Mouse (Mus musculus): ENCODE measurements around the gene Cldn24.

Cldn24 gene

DNA sequence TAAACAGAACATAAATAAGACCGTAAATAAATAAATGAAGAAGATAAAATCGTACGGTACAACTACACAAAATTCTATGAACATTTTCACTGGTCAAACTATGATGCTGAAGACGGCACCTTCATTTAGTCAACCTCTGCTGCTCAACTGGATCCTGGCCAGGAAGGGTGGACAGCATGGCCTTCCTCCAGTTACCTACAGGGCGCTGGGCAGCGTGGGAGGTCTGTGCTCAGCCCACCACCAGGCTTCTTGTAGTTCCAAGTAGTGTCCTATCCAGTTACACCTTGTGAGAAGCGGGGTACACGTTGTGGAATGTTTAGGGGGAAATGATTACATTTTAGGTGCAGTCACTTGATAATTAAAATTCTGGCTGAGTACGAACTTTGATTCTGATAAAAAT, 5.0 kb downstream of the Cldn24 start:
- DNase-seq (ENCODE audit: low read depth, low spot score), result no peak

DNA sequence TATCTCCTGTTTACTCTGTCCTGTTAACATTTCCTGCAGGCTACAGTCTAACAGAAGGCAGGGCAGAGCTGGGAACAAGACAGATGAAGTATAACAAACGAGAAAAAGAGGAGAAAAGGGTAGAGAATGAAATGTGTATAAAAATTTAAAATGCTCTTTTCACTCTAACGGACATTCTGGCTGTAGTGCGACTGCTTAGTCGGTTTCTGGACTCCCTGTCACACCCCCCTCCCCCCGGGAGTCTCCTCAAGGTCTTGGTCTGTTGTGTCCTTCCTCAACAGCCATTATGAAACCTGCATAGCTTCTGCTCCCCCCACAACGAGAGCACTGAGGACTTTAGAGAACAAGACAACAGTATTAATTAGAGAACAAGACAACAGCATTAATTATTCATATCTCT, 10.7 kb downstream of the Cldn24 start:
- no peak for DNase-seq (ENCODE audit: low read depth, low spot score)

DNA sequence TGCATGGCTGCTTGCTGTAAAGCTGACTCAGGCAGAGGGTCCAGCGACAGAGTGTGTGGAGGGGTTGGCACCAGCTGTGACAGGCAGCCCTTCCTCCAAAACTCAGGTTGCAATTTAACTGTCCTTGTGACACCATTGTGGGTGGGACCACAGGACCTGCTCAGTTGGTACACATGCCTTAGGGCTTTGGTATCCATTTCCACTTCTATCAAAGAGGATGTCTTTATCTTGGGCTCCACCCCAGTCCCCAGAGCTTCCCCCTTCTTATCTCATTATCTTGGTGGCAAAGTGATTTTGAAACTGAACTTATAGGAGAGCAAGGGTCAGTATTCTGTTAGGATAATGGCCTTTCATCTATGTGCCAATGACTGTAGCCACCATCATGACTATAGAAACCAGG, 12.0 kb downstream of the Cldn24 start:
- no peak for DNase-seq (ENCODE audit: low read depth, low spot score)

DNA sequence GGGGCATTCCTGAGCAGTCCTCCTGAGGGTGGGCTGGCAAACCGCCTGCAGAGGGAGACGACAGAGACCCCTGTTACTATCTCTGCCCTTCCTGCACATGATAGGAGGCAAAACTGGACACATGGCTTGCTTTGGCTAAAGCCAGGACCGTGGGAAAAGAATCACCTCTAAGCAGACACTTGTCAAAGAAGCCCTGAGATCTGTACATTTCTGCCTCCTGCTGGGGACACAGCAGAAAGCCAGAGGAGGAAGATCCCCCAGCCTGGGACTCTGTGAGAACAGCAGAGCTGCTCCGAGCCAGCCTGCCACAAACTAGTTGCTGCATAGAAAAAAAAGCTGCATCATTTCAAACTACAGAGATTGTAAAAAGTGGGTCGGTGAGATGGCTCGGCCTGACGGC, 21.1 kb downstream of the Cldn24 start:
- DNase-seq (ENCODE audit: low read depth, low spot score), result no peak

DNA sequence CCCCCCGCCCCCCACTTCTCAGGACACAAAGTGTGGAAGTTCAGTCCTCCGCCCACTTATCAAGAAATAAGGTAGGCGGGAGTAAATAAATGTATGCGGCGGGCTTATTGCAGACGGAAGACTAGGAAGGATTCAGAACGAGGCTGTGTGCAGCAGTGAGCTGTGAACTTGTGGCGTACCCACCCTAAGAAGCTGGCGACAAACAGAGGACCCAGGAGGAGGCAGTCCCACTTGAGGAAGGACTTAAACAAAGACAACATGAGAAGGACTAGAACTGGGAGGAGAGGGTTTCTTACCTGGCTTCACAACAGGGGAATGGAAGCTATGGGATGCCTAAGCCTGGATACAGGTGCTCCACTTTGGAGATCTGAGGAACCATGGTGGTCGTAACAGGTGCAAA, 21.7 kb downstream of the Cldn24 start:
- DNase-seq (ENCODE audit: low read depth, low spot score), result no peak

DNA sequence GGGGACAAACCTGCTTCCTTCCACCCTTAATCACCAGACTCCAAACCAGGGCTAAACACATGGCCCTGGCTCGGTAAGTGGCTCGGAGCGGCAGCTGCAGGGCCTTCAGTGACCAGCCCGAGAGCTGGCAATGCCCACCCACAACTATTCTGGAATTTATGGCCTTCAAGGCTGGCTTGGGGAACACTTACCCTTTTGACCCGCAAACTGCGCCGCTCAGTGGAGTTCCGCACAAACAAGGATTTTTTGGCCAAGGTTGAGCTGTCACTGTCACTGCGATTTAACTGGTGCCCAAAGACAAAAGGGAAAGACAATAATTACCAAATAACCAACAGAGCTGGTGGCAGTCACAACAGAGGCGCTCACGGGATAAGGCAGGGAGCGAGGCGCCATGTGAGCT, 24.0 kb downstream of the Cldn24 start:
- DNase-seq (ENCODE audit: low read depth, low spot score), result no peak

DNA sequence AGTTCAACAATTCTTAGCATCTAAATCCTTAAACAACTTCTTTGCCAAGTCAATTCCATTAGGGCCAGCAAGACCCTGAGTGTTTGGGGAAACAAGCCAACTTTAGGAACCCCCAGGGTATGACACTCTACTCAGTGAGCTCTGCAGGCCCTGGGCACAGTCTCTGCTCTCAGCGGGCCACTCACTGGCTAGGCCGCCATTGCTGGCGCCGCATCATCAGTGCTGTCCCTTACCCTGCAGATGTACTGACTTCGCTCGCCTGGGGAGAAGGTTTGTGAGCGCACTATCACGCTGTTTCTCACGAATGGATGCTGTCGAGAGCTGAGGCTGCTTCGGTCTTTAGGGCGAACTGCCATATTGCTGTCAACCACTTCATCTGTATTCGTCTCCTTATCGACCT, 25.2 kb downstream of the Cldn24 start:
- DNase-seq (ENCODE audit: low read depth, low spot score), result no peak

DNA sequence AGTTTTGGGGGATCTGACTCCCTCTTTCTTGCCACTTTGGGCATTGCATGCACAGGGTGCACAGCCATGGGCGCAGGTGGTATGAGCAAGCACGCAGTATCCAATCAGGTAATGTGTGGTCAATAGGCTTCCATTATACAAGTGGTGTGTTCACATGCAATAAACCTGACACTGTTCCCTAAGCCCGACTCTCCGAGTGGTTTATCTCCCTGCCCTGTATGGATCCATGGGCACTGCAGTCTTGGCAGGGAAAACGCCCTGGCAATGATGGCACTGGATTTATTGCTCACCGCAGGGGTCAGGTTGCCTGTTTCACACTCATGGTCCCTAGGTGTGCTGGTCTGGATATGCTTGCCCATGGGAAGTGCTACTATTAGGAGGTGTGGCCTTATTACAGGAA, 26.0 kb downstream of the Cldn24 start:
- no peak for DNase-seq (ENCODE audit: low read depth, low spot score)

DNA sequence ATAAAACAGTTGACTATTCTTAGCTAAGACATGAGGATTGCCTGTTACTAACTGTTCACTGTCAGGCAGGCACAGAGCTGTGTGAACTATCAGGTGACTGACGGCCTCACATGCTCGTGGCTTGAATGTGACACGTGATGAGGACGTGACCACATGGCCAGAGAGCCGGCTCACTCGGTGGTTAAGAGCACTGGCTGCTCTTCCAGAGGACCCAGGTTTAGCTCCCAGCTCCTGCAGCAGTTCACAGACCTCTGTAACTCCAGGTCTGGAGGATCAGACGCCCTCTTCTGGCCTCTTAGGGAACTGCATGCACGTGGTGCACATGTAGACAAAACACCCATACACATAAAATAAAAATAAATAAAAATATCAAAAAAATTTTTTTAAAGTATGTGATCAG, 27.9 kb downstream of the Cldn24 start:
- DNase-seq (ENCODE audit: low read depth, low spot score), result no peak

DNA sequence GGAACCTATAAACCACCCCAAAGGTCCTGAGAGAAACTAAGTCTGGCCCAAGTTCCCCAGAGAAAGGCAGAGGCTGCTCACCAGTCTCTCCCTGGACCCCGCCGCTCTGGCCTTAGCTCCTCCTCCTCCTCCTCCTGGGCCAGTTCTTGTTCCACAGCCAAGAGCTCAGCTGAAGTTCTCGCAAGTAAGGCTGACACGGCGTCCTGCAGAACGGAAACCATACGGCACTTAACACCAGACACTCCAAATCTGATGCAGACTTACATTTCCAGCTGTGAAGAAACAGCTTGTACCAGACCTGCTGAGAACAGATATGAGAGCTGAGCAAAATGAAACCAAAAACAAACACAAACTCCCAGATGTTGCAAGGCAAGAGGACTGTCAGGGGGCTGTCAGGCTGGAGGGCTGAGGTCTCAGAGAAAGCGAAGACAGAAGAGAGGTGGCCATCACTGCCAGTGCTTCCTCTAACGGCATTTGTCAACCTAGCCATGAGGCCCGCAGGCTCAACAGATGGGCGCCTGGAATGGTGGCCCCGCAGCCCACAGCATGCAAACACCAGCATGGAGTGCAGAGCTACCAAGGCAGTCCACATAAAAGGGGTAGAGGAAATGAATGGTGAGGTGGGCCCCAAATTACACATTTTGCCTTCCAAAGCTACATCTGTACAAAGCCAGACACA, 30.0 kb downstream of the Cldn24 start:
- no peak for DNase-seq (ENCODE audit: low read depth, low spot score)

DNA sequence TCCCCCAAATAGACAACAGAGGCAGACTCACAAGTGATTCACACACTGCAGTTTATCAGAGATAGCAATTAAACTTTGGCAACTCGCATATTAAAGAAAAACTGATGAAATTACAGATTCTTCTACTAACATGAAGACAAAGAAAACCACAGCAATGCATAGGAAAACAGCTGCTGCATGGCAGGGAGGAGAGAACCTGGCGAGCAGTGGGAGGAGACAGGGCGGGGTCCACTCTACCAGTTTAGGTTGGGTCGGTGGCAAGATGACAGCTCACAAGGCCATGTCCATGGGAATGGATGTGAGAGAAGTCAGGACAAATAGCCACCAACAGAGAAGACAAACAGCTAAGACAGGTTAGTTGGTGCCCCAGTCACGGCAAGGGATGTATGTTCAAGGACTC, 30.8 kb downstream of the Cldn24 start:
- DNase-seq (ENCODE audit: low read depth, low spot score), result no peak

DNA sequence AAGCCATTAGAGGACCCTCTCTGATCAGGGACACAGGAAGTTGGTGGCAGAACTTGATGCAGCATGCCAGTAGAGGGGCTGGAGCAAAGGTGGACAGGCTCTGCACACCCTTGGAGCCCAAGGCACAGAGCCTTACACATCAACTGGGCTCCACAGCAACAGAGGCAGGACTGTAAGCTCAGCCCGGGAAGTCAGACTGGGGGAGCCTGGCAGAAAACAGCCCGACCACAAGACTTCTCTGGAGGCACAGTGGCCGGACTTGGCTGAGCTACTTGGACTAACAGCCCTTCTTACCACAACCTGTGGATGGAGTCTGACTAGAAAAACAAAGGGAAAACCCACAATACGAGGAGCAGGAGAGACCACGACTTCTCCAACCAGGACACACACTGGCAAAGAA, 31.4 kb downstream of the Cldn24 start:
- DNase-seq (ENCODE audit: low read depth, low spot score), result no peak

DNA sequence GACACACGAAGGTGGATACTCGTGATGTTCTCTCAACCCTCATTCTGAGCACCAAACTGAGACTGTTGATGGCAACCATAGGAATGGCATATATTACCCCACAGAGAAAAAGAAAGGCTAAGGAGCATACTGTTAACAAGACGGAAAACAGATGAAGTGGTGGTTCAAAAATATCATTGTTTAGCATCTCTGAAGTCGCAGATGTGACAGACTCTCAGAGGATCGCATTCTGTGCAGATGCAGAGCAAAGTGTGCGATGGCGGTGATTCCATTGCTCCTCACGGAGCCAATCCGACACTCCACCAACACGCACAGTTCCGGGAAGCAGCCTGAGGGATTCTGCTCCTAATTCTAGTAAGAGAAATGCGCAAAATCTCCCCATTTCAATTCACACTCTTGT, 37.3 kb downstream of the Cldn24 start:
- no peak for DNase-seq (ENCODE audit: low read depth, low spot score)

DNA sequence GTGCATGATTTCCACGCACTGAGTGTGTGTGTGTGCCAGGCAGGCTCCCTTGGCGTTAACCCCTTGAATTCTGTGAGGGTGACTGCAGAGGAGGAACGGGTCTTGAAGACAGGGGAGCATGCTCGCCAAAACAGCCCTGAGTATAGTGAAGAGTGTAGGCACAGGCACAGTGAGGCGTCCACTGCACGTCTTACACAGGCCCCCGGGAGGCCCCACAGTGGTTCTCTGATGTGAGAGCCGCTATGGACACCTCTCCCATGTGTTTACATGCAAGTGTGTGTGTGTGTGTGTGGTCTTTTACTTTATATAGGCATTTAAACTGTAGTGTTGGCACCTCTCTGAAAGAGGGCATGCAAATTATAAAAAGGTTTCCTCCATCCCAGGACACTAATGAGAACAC, 44.6 kb downstream of the Cldn24 start:
- no peak for DNase-seq (ENCODE audit: low read depth, low spot score)

DNA sequence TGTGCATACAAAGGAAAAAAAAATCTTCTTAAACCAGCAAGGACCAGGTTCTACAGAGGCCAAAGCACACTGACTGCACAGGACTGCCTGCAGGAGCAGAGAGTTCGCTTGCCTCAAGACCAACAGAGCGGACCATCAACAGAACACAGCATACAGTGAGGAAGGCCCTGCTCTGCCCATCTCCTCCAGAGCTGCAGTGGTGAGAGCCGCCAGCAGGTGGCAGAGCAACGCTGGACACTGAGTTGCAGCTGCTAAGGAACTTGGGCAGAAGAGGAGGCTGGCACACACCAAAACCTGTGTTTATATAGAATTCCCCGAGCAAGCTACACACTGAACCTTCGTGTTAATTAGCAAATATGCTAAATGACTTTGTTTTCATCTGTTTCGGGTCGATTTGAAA, 45.1 kb downstream of the Cldn24 start:
- DNase-seq (ENCODE audit: low read depth, low spot score), result peak; percentile 56
